Mouse (Mus musculus) left cerebral cortex, postnatal 10 days (tissue): ENCODE data around the gene Dclre1b. TPM values are rescaled to one million over a fixed set of nuclear protein-coding genes. Genes with fewer than 3 reads are reported as not detected.
"Not testable (repeated sequence)": the region's sequence is repeated elsewhere in the genome, so short reads cannot be mapped to it uniquely, and the experiment has no call there.

ENCODE experiments used
- DNase-seq, 2 experiments: peaks; one replicate each; pipeline ENCODE4 v3.0.0; 2021 to 2022; ENCODE audit warnings: low spot score in 2 of 2, mixed read lengths in 1 of 2; ENCODE audit errors: extremely low spot score in 1 of 2
- intact Hi-C: fragments of 180-260 bp; cut with DNase I; formaldehyde crosslinking; loops from one replicate; pipeline ENCODE4 v1.15.1; 2025
- total RNA-seq, 2 experiments: library from RNA; stranded (reverse); gene quantifications; 2 replicates each; pipeline ENCODE4 v1.2.3; 2021

Gene Dclre1b
- total RNA-seq, 2 experiments from 2014 or later = 7.9 to 8.9 TPM

- intact Hi-C loops = not testable (repeated sequence)
These were observed 21.4 kb upstream of the Dclre1b start for GRCm38 (mm10) chr3:103830681-103831080.

GRCm38 (mm10) chr3:103829036-103829435, 19.8 kb upstream of the Dclre1b start:
- intact Hi-C loops = loop anchor here (10.0 kb wide), 1 partner anchor 56 kb away; no protein-coding TSS in a partner anchor

More at GRCm38 (mm10) chr3:103830681-103831080, 21.4 kb upstream of the Dclre1b start:
- not testable (repeated sequence) for DNase-seq

GRCm38 (mm10) chr3:103827548-103827947, 18.3 kb upstream of the Dclre1b start:
- DNase-seq = no peak
- intact Hi-C loops = loop anchor here (10.0 kb wide), 1 partner anchor 57 kb away; no protein-coding TSS in a partner anchor

More at GRCm38 (mm10) chr3:103829036-103829435, 19.8 kb upstream of the Dclre1b start:
- DNase-seq = no peak

- no peak for DNase-seq
- intact Hi-C loops = no loop called here
These were observed 1.7 kb upstream of the Dclre1b start for GRCm38 (mm10) chr3:103810967-103811366.

GRCm38 (mm10) chr3:103809799-103810150, 531 bp upstream of the Dclre1b start:
- no peak for DNase-seq
- intact Hi-C loops = loop anchor here (1.0 to 5.0 kb wide), 2 partner anchors 18 to 57 kb away; partner anchors contain the start of gene Hipk1

- intact Hi-C loops = loop anchor here (5.0 kb wide), 1 partner anchor 53 kb away; no protein-coding TSS in a partner anchor
- no peak for DNase-seq
These were observed 3.6 kb downstream of the Dclre1b start for GRCm38 (mm10) chr3:103805671-103806070.

- no peak for DNase-seq
- intact Hi-C loops = no loop called here
These were observed 6.4 kb downstream of the Dclre1b start for GRCm38 (mm10) chr3:103802861-103803260.

GRCm38 (mm10) chr3:103801631-103802531, 7.4 kb downstream of the Dclre1b start:
- DNase-seq = peak; percentile 52 to 79
- intact Hi-C loops = no loop called here

GRCm38 (mm10) chr3:103799507-103799906, 9.7 kb downstream of the Dclre1b start:
- no peak for DNase-seq
- intact Hi-C loops = no loop called here

- no peak for DNase-seq
- intact Hi-C loops = no loop called here
These were observed 12.9 kb downstream of the Dclre1b start for GRCm38 (mm10) chr3:103796389-103796788.

- intact Hi-C loops = no loop called here
These were observed 16.7 kb downstream of the Dclre1b start for GRCm38 (mm10) chr3:103792566-103792965.

GRCm38 (mm10) chr3:103792111-103792406, 17.2 kb downstream of the Dclre1b start:
- intact Hi-C loops, DNase-seq: not testable (repeated sequence)

More at GRCm38 (mm10) chr3:103792566-103792965, 16.7 kb downstream of the Dclre1b start:
- no peak for DNase-seq

- intact Hi-C loops = loop anchor here (1.0 kb wide), 1 partner anchor 18 kb away; the partner anchor contains the start of genes Ap4b1, Dclre1b and Gm43064
- peak; percentile 92 to 97 for DNase-seq
These were observed 17.8 kb downstream of the Dclre1b start, which contains the start of gene Hipk1 for GRCm38 (mm10) chr3:103791230-103792110. TSS of gene Hipk1 (minus strand) at chr3:103791563.

GRCm38 (mm10) chr3:103790346-103791145, 18.7 kb downstream of the Dclre1b start:
- intact Hi-C loops = loop anchor here (1.0 kb wide), 1 partner anchor 19 kb away; the partner anchor contains the start of genes Ap4b1, Dclre1b and Gm43064
- peak in 1 of 2 experiments; percentile 59 for DNase-seq

GRCm38 (mm10) chr3:103789891-103790345, 19.3 kb downstream of the Dclre1b start:
- peak in 1 of 2 experiments; percentile 68 for DNase-seq
- intact Hi-C loops = no loop called here

- no peak for DNase-seq
- intact Hi-C loops = no loop called here
These were observed 20.1 kb downstream of the Dclre1b start for GRCm38 (mm10) chr3:103789096-103789495.

GRCm38 (mm10) chr3:103787225-103787624, 22.0 kb downstream of the Dclre1b start:
- intact Hi-C loops = no loop called here
- no peak for DNase-seq
